Mouse (Mus musculus): ENCODE measurements around the gene CN725425.

DNA sequence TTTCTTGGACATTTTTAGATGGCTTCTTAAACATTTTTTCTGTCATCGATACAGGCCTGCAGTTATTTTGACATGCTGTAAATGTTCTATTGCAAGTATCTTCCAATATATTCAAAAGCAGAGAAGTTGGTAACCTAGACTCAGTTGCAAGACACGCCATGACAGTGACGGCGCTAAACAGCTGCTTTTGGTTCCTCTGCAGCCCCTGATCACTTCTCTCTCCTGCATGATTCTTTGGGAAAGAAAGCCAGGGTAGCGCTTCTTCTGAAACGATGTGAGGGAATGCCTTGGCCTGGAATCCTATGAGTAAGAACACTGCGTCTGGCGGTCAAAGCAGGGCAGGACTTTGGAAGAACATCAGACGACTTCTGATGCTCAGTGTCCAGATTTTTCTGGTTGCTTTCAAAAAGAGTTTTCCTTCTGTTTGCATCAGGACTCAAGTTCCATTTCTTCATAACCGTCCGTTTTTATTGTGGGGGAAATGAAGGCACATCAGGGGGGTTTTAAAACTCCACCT, 100.1 kb downstream of the CN725425 start:
- TF ChIP-seq CTCF (IDR thresholded peaks at IDR 0.05; ENCODE audit: low read depth) (no peak), EP300 (optimal IDR thresholded peaks at IDR 0.05) (no peak)

All from stomach, postnatal 0 days (tissue).